Mouse (Mus musculus) liver, embryonic 11.5 days (tissue): ENCODE results near the gene Nxpe3. TPM values are rescaled to one million over a fixed set of nuclear protein-coding genes. Genes with fewer than 3 reads are reported as not detected.

Experiments
- ATAC-seq: fragments of 200-750 bp; cut with Nextera tagmentation; replicated peaks from 2 replicates; pipeline ENCODE4 v1.8.0; 2017; ENCODE audit warnings: moderate number of reproducible peaks, mild to moderate bottlenecking, moderate TSS enrichment, moderate library complexity; ENCODE audit not compliant: low FRiP score
- DNase-seq: peaks from one replicate; pipeline ENCODE4 v3.0.0-alpha.2; 2017; ENCODE audit warnings: low spot score
- H3K27ac ChIP-seq: fragments of 300-500 bp; sonication (generic); 2 replicates; pipeline ENCODE4 v1.5.1; 2014; ENCODE audit warnings: mild to moderate bottlenecking, low read depth, low read length, control low read depth
- H3K27me3 ChIP-seq: fragments of 300-500 bp; sonication (generic); replicated peaks from 2 replicates; pipeline ENCODE4 v1.6.1; 2014; ENCODE audit warnings: low read length, mixed read lengths; ENCODE audit not compliant: control insufficient read depth, insufficient read depth
- H3K36me3 ChIP-seq: fragments of 300-500 bp; sonication (generic); 2 replicates; pipeline ENCODE4 v1.6.1; 2014; ENCODE audit warnings: mild to moderate bottlenecking, low read length, moderate library complexity, mixed read lengths; ENCODE audit not compliant: control insufficient read depth, insufficient read depth
- H3K4me1 ChIP-seq: fragments of 300-500 bp; sonication (generic); replicated peaks from 2 replicates; pipeline ENCODE4 v1.6.1; 2014; ENCODE audit warnings: low read length, mixed read lengths; ENCODE audit not compliant: control insufficient read depth, insufficient read depth
- H3K4me2 ChIP-seq: fragments of 300-500 bp; sonication (generic); 2 replicates; pipeline ENCODE4 v1.6.1; 2014; ENCODE audit warnings: mild to moderate bottlenecking, control low read depth, moderate library complexity
- H3K4me3 ChIP-seq: fragments of 300-500 bp; sonication (generic); 2 replicates; pipeline ENCODE4 v1.5.1; 2014; ENCODE audit warnings: low read depth, low read length, control low read depth
- H3K9ac ChIP-seq: fragments of 300-500 bp; sonication (generic); 2 replicates; pipeline ENCODE4 v1.6.1; 2014; ENCODE audit warnings: low read depth, low read length, control low read depth
- H3K9me3 ChIP-seq: fragments of 300-500 bp; sonication (generic); 2 replicates; pipeline ENCODE4 v1.6.1; 2016; ENCODE audit warnings: low read length, inconsistent platforms, mixed read lengths; ENCODE audit not compliant: control insufficient read depth
- WGBS: fragments of 180-500 bp; shearing (Covaris S2); extraction: QIAGEN DNeasy Blood & Tissue Kit; methylation state at CpG from one replicate; pipeline ENCODE4 v1.1.7; 2014; 5-methylcytosine and 5-hydroxymethylcytosine counted together
- polyA plus RNA-seq: library from polyadenylated mRNA; unstranded; fragments of >200 nt; fragmentation: Nextera tagmentation; extraction: Ambion mirVana; gene quantifications from 2 replicates; pipeline ENCODE4 v1.2.1, GENCODE M21; 2014

Nxpe3 gene
- polyA plus RNA-seq, 1 experiment from 2014 or later: 0.93 TPM

- peaks cover 31% of the 10 kb centered on the region for H3K36me3 ChIP-seq
- H3K4me2 ChIP-seq: no peak overlapping the region
- no peaks in the 10 kb centered on the region for H3K9me3 ChIP-seq
- H3K27ac ChIP-seq: no peak overlapping the region
- no peak overlapping the region for H3K4me3 ChIP-seq
- H3K9ac ChIP-seq: no peak overlapping the region
- H3K4me1 ChIP-seq: 0 out of 2 replicates have a peak, but pooled peaks cover 2% of the 10 kb centered on the region
- ATAC-seq: no peak
- 84% methylated on average over 14 of the region's 14 CpGs for WGBS
- no peaks in the 10 kb centered on the region for H3K27me3 ChIP-seq
- DNase-seq: peak; percentile 21
These were observed 79.6 kb downstream of the Nxpe3 start for GRCm38 (mm10) chr16:55815466-55815865.

- Histone ChIP-seq H3K4me3 (no peak overlapping the region), H3K4me2 (no peak overlapping the region), H3K36me3 (peaks cover 31% of the 10 kb centered on the region), H3K27me3 (no peaks in the 10 kb centered on the region), H3K9me3 (no peaks in the 10 kb centered on the region), H3K4me1 (0 out of 2 replicates have a peak, but pooled peaks cover 2% of the 10 kb centered on the region), H3K27ac (no peak overlapping the region), H3K9ac (no peak overlapping the region)
- DNase-seq (no peak), ATAC-seq (no peak)
- WGBS: 89% methylated on average over 6 of the region's 6 CpGs
These were observed 80.4 kb downstream of the Nxpe3 start for GRCm38 (mm10) chr16:55814686-55815085.

- WGBS: 89% methylated on average over 15 of the region's 15 CpGs
- H3K9me3 ChIP-seq: no peaks in the 10 kb centered on the region
- H3K9ac ChIP-seq: no peak overlapping the region
- DNase-seq (no peak), ATAC-seq (no peak)
- no peaks in the 10 kb centered on the region for H3K27me3 ChIP-seq
- no peak overlapping the region for H3K4me2 ChIP-seq
- no peak overlapping the region for H3K27ac ChIP-seq
- H3K36me3 ChIP-seq: peaks cover 31% of the 10 kb centered on the region
- H3K4me1 ChIP-seq: no peaks in the 10 kb centered on the region
- no peak overlapping the region for H3K4me3 ChIP-seq
These were observed 81.2 kb downstream of the Nxpe3 start for GRCm38 (mm10) chr16:55813916-55814315.

- H3K27me3 ChIP-seq: no peaks in the 10 kb centered on the region
- DNase-seq (no peak), ATAC-seq (no peak)
- H3K4me2 ChIP-seq: no peak overlapping the region
- no peak overlapping the region for H3K27ac ChIP-seq
- WGBS: 60% methylated on average over 6 of the region's 6 CpGs
- no peak overlapping the region for H3K9ac ChIP-seq
- no peaks in the 10 kb centered on the region for H3K9me3 ChIP-seq
- no peak overlapping the region for H3K4me3 ChIP-seq
- H3K36me3 ChIP-seq: peaks cover 27% of the 10 kb centered on the region
- H3K4me1 ChIP-seq: 0 out of 2 replicates have a peak, but pooled peaks cover 2% of the 10 kb centered on the region
These were observed 83.3 kb downstream of the Nxpe3 start for GRCm38 (mm10) chr16:55811792-55812191.

- WGBS: 91% methylated on average over 9 of the region's 9 CpGs
- Histone ChIP-seq H3K27me3 (no peaks in the 10 kb centered on the region), H3K4me1 (0 out of 2 replicates have a peak, but pooled peaks cover 2% of the 10 kb centered on the region), H3K9me3 (no peaks in the 10 kb centered on the region), H3K36me3 (peaks cover 15% of the 10 kb centered on the region; the same call in 1 of the 2 replicates), H3K4me3 (no peak overlapping the region), H3K27ac (no peak overlapping the region), H3K4me2 (no peak overlapping the region), H3K9ac (no peak overlapping the region)
- DNase-seq (no peak), ATAC-seq (no peak)
These were observed 85.1 kb downstream of the Nxpe3 start for GRCm38 (mm10) chr16:55809779-55810514.

- WGBS: 91% methylated on average over 6 of the region's 6 CpGs
- no peak for DNase-seq
- H3K4me3 ChIP-seq: no peak overlapping the region
These were observed 85.7 kb downstream of the Nxpe3 start for GRCm38 (mm10) chr16:55809345-55809744.

GRCm38 (mm10) chr16:55807505-55807932 is 87.6 kb downstream of the Nxpe3 start:
- Histone ChIP-seq H3K4me3 (no peak overlapping the region), H3K27me3 (no peaks in the 10 kb centered on the region), H3K4me1 (0 out of 2 replicates have a peak, but pooled peaks cover 2% of the 10 kb centered on the region), H3K9ac (no peak overlapping the region), H3K9me3 (no peaks in the 10 kb centered on the region), H3K27ac (no peak overlapping the region), H3K4me2 (no peak overlapping the region), H3K36me3 (peaks cover under 1% of the 10 kb centered on the region; the same call in 1 of the 2 replicates)
- WGBS: 34% methylated on average over 6 of the region's 6 CpGs
- ATAC-seq: no peak
- DNase-seq: no peak

More at GRCm38 (mm10) chr16:55809345-55809744, 85.7 kb downstream of the Nxpe3 start:
- Histone ChIP-seq H3K9me3 (no peaks in the 10 kb centered on the region), H3K36me3 (peaks cover 10% of the 10 kb centered on the region; the same call in 1 of the 2 replicates), H3K27ac (no peak overlapping the region), H3K27me3 (no peaks in the 10 kb centered on the region), H3K4me2 (no peak overlapping the region), H3K4me1 (0 out of 2 replicates have a peak, but pooled peaks cover 2% of the 10 kb centered on the region), H3K9ac (no peak overlapping the region)
- no peak for ATAC-seq

GRCm38 (mm10) chr16:55804799-55805198 is 90.3 kb downstream of the Nxpe3 start:
- H3K4me1 ChIP-seq: 0 out of 2 replicates have a peak, but pooled peaks cover 2% of the 10 kb centered on the region

GRCm38 (mm10) chr16:55801629-55802028 is 93.5 kb downstream of the Nxpe3 start:
- H3K27ac ChIP-seq: no peak overlapping the region
- H3K36me3 ChIP-seq: no peaks in the 10 kb centered on the region
- DNase-seq (no peak), ATAC-seq (no peak)
- H3K9me3 ChIP-seq: no peaks in the 10 kb centered on the region
- H3K27me3 ChIP-seq: no peaks in the 10 kb centered on the region
- no peak overlapping the region for H3K4me3 ChIP-seq
- H3K9ac ChIP-seq: no peak overlapping the region
- H3K4me2 ChIP-seq: no peak overlapping the region
- no peaks in the 10 kb centered on the region for H3K4me1 ChIP-seq
- 62% methylated on average over 1 of the region's 1 CpGs for whole genome bisulfite sequencing

More at GRCm38 (mm10) chr16:55804799-55805198, 90.3 kb downstream of the Nxpe3 start:
- no peak overlapping the region for H3K27ac ChIP-seq
- H3K36me3 ChIP-seq: no peaks in the 10 kb centered on the region
- ATAC-seq (no peak), DNase-seq (no peak)
- no peak overlapping the region for H3K4me2 ChIP-seq
- H3K27me3 ChIP-seq: no peaks in the 10 kb centered on the region
- H3K9ac ChIP-seq: no peak overlapping the region
- H3K9me3 ChIP-seq: no peaks in the 10 kb centered on the region
- H3K4me3 ChIP-seq: no peak overlapping the region
- 54% methylated on average over 1 of the region's 1 CpGs for WGBS
